15 mouse cellular contexts compared by ENCODE assay signal in the genomic region with DNA sequence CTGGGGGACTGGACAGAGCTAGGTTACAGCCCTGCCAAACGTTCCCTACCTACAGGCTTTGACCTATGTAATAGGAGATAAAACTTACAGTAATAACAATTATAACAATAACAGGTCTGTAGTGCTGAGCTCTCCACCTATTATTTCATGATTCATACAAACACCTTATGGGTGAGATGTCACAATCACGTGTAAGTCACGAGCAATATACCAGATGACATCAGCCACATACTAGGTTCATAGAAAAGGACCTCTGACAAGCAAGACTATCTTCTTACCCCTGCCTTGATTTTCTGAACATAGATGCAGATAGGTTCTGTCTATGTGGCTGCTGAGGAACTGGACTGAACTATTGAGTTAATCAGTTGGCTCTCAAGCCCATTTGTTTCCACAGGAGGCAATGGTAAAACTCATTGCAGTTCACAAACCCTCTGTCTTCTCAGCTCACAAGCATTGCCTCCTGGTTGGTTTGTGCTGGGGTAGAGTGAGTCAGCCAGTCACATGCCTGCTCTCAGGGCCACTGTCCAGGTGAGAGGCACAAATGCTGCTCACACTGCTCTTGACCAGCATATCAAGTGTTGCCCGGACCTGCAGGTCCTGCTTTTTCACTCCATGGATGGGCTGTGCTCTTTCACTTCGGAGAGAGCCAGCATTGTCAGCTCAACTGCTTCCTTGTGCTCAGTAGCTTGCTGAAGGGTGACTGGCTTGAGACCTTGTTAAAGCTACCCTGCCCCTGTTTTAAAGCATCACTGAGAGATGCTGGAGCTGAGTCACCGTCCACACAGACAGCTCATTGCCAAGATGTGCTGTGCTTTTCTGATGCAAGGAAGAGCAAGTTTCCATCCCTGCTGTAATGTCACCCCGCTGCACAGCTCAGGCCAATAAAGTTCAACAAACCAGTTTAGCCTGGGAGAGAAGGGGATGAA.
DNase-seq lines count a peak whose midpoint lies in the region; ATAC-seq and TF ChIP-seq lines count a peak whose summit lies in the region.
"Had no signal": no experiment of that assay in that cellular context is flagged by ENCODE, and none has a peak within 500 bp of the region (broad histone marks: within the 10 kb centered on the region; RNA-seq: fewer than 3 reads in every experiment).

No protein-coding gene starts in this region.

- TF ChIP-seq CTCF in C2C12 (IDR thresholded peaks at IDR 0.05; ENCODE audit: control insufficient read depth, insufficient read depth, insufficient read length) (no peak), Patski (IDR thresholded peaks at IDR 0.05) (no peak)

- H3K27me3 ChIP-seq in heart, embryonic 13.5 days (replicated peaks): no peaks in the 10 kb centered on the region
- H3K27me3 ChIP-seq in heart, embryonic 10.5 days (ENCODE audit: insufficient read depth, poor library complexity, severe bottlenecking): no peaks in the 10 kb centered on the region
- no peaks in the 10 kb centered on the region for H3K27me3 ChIP-seq in C2C12 (ENCODE audit: control insufficient read depth, insufficient read depth, insufficient read length)
- H3K27me3 ChIP-seq in Patski: no peaks in the 10 kb centered on the region
- H3K27me3 ChIP-seq: lung, embryonic 15.5 days; midbrain, embryonic 12.5 days had no signal

- no peaks in the 10 kb centered on the region for H3K79me3 ChIP-seq in C2C12 (ENCODE audit: low read depth)

- H3K27ac ChIP-seq in heart, embryonic 13.5 days (replicated peaks): no peak overlapping the region
- H3K27ac ChIP-seq in heart, embryonic 10.5 days: no peak overlapping the region
- H3K27ac ChIP-seq: limb, embryonic 12.5 days; lung, embryonic 15.5 days; midbrain, embryonic 12.5 days; neural tube, embryonic 13.5 days had no signal

- DNase-seq in heart, embryonic 10.5 days (ENCODE audit: low spot score): no peak
- DNase-seq in Patski (ENCODE audit: low read depth, low spot score): no peak
- peak; percentile 45 for DNase-seq in fibroblast of lung, adult 2 months (ENCODE audit: low read depth)
- no peak for DNase-seq in c-Kit-positive CD71-positive TER-119-positive erythroid progenitor cells, embryonic 14.5 days (ENCODE audit: low spot score)
- no peak for DNase-seq in natural killer cell, adult 2 months (ENCODE audit: low spot score in 2 of 2)
- no peak for DNase-seq in B cell, adult 2 months
- DNase-seq: heart, postnatal 36 days; kidney, postnatal 25 days had no signal

- H3K4me1 ChIP-seq in heart, embryonic 13.5 days: peaks cover 14% of the 10 kb centered on the region
- H3K4me1 ChIP-seq in heart, embryonic 10.5 days: no peaks in the 10 kb centered on the region
- H3K4me1 ChIP-seq: lung, embryonic 15.5 days had no signal

- CTCF ChIA-PET in Patski (lab: Charles Lee): interaction anchor here (1.2 to 1.6 kb wide), 2 partner anchors 9 to 11 kb away, joined by 3 to 4 read pairs; no protein-coding TSS in a partner anchor

- in situ Hi-C loops in Patski (cut with MboI; ENCODE audit: low pct_unique_long_range_greater_than_20kb): no loop called here

- H3K4me3 ChIP-seq in heart, embryonic 13.5 days: no peak overlapping the region
- H3K4me3 ChIP-seq in heart, embryonic 10.5 days: no peak overlapping the region
- no peak overlapping the region for H3K4me3 ChIP-seq in C2C12 (ENCODE audit: insufficient read depth, poor library complexity, severe bottlenecking)
- H3K4me3 ChIP-seq: limb, embryonic 12.5 days; lung, embryonic 15.5 days; midbrain, embryonic 12.5 days; neural tube, embryonic 13.5 days had no signal

- no peaks in the 10 kb centered on the region for H3K36me3 ChIP-seq in heart, embryonic 13.5 days
- no peaks in the 10 kb centered on the region for H3K36me3 ChIP-seq in heart, embryonic 10.5 days
- H3K36me3 ChIP-seq in C2C12 (ENCODE audit: control insufficient read depth, insufficient read depth): no peaks in the 10 kb centered on the region
- H3K36me3 ChIP-seq: limb, embryonic 12.5 days; lung, embryonic 15.5 days; midbrain, embryonic 12.5 days; neural tube, embryonic 13.5 days had no signal

- H3ac ChIP-seq in C2C12 (ENCODE audit: control insufficient read depth, insufficient read length, low read depth): no peak overlapping the region

- H3K79me2 ChIP-seq in C2C12 (ENCODE audit: control insufficient read depth, insufficient read depth): no peaks in the 10 kb centered on the region

- 0 out of 2 replicates have a peak, but pooled peaks have one; percentile 45 for ATAC-seq in heart, embryonic 13.5 days (ENCODE audit: extremely low read depth, insufficient number of reproducible peaks, low FRiP score, low TSS enrichment)
- peak; percentile 60 for ATAC-seq in Patski
- ATAC-seq: inflammation-experienced regulatory T-cells, adult 6 months had no signal

- WGBS in heart, embryonic 13.5 days: 66% methylated on average over 7 of the region's 7 CpGs
- 73% methylated on average over 7 of the region's 7 CpGs for WGBS in heart, embryonic 10.5 days

- POLR2A ChIA-PET in Patski (lab: Charles Lee): interaction anchor here (0.5 kb wide), 1 partner anchor 20 kb away, joined by 3 read pairs; no protein-coding TSS in a partner anchor

- no peak overlapping the region for H3K9ac ChIP-seq in heart, embryonic 13.5 days
- H3K9ac ChIP-seq: limb, embryonic 12.5 days; lung, embryonic 15.5 days; midbrain, embryonic 12.5 days; neural tube, embryonic 13.5 days had no signal

- no peak overlapping the region for H3K4me2 ChIP-seq in heart, embryonic 13.5 days
- H3K4me2 ChIP-seq: limb, embryonic 12.5 days; lung, embryonic 15.5 days; midbrain, embryonic 12.5 days; neural tube, embryonic 13.5 days had no signal

- no peaks in the 10 kb centered on the region for H3K9me3 ChIP-seq in heart, embryonic 13.5 days
- H3K9me3 ChIP-seq in heart, embryonic 10.5 days: no peaks in the 10 kb centered on the region
- H3K9me3 ChIP-seq: limb, embryonic 12.5 days; lung, embryonic 15.5 days; midbrain, embryonic 12.5 days; neural tube, embryonic 13.5 days had no signal

TF ChIP-seq in C2C12, 6 proteins besides CTCF, POLR2A, EP300 and RAD21:
- TF ChIP-seq USF1 (IDR thresholded peaks at IDR 0.05; ENCODE audit: low read depth) (peak; percentile 75), MYOD1 (IDR thresholded peaks at IDR 0.05; ENCODE audit: control insufficient read depth, insufficient read length, low read depth) (no peak), MAX (IDR thresholded peaks at IDR 0.05) (peak; percentile 42), MYOG (IDR thresholded peaks at IDR 0.05; ENCODE audit: control insufficient read depth, extremely low read depth, insufficient read length) (no peak), FOSL1 (IDR thresholded peaks at IDR 0.05; ENCODE audit: insufficient read depth, low read length, poor library complexity, severe bottlenecking) (no peak), CEBPB (IDR thresholded peaks at IDR 0.05; ENCODE audit: low read depth) (peak; percentile 88)
TF ChIP-seq in C2C12: peak in this region for 3.
